In genomic region chr5:4918376-4918775, GRCm38 (mm10) we compare ENCODE assay signal across 9 mouse cellular contexts.
A peak's percentile ranks its signal among the peaks of the same experiment; 100 is the strongest.
DNase-seq lines count a peak whose midpoint lies in the region; ATAC-seq lines count a peak whose summit lies in the region.
"Had no signal": no experiment of that assay in that cellular context is flagged by ENCODE, and none has a peak within 500 bp of the region (broad histone marks: within the 10 kb centered on the region; RNA-seq: fewer than 3 reads in every experiment).

No protein-coding gene starts in this region.

- H3K27me3 ChIP-seq in hindbrain, embryonic 10.5 days (ENCODE audit: insufficient read depth, poor library complexity, severe bottlenecking), result no peaks in the 10 kb centered on the region
- H3K27me3 ChIP-seq in hindbrain, embryonic 12.5 days, result no peaks in the 10 kb centered on the region
- H3K27me3 ChIP-seq: limb, embryonic 12.5 days had no signal

- intact Hi-C loops in gastrocnemius, postnatal 14 days (cut with DNase I; ENCODE audit: low total_unique reads), result loop anchor here (5.0 kb wide), 1 partner anchor 716 kb away; no protein-coding TSS in a partner anchor

- no peak for ATAC-seq in hindbrain, embryonic 12.5 days (ENCODE audit: low FRiP score)
- peak; percentile 28 for ATAC-seq in activated CD4-positive, CD25-positive, alpha-beta regulatory T cell, adult 4 months

- H3K4me1 ChIP-seq in hindbrain, embryonic 10.5 days (replicated peaks), result no peaks in the 10 kb centered on the region
- H3K4me1 ChIP-seq in hindbrain, embryonic 12.5 days, result no peaks in the 10 kb centered on the region
- H3K4me1 ChIP-seq: limb, embryonic 12.5 days had no signal

- H3K36me3 ChIP-seq in hindbrain, embryonic 10.5 days, result no peaks in the 10 kb centered on the region
- H3K36me3 ChIP-seq in hindbrain, embryonic 12.5 days, result no peaks in the 10 kb centered on the region
- H3K36me3 ChIP-seq: limb, embryonic 12.5 days had no signal

- H3K4me2 ChIP-seq in hindbrain, embryonic 12.5 days (replicated peaks), result no peak overlapping the region
- H3K4me2 ChIP-seq: limb, embryonic 12.5 days had no signal

- H3K9ac ChIP-seq in hindbrain, embryonic 12.5 days, result no peak overlapping the region
- H3K9ac ChIP-seq: limb, embryonic 12.5 days had no signal

- peak; percentile 57 for DNase-seq in hindbrain, embryonic 10.5 days (ENCODE audit: low spot score)
- peak; percentile 68 to 79 for DNase-seq in cerebellum, postnatal 25 days
- peak; percentile 43 for DNase-seq in gastrocnemius, postnatal 14 days
- peak; percentile 73 to 78 for DNase-seq in kidney, postnatal 4 days
- peak; percentile 76 for DNase-seq in lung, postnatal 10 days
- peak; percentile 53 for DNase-seq in right cerebral cortex, postnatal 14 days

- H3K27ac ChIP-seq in hindbrain, embryonic 10.5 days, result no peak overlapping the region
- H3K27ac ChIP-seq in hindbrain, embryonic 12.5 days, result no peak overlapping the region
- H3K27ac ChIP-seq: limb, embryonic 12.5 days had no signal

- 17% methylated on average over 6 of the region's 6 CpGs for WGBS in hindbrain, embryonic 10.5 days
- 11% methylated on average over 6 of the region's 6 CpGs for whole genome bisulfite sequencing in hindbrain, embryonic 12.5 days

- H3K9me3 ChIP-seq in hindbrain, embryonic 10.5 days, result no peaks in the 10 kb centered on the region
- H3K9me3 ChIP-seq in hindbrain, embryonic 12.5 days (replicated peaks), result no peaks in the 10 kb centered on the region
- H3K9me3 ChIP-seq: limb, embryonic 12.5 days had no signal

- H3K4me3 ChIP-seq in hindbrain, embryonic 10.5 days, result no peak overlapping the region
- no peak overlapping the region for H3K4me3 ChIP-seq in hindbrain, embryonic 12.5 days
- H3K4me3 ChIP-seq: limb, embryonic 12.5 days had no signal
